Mouse (Mus musculus): Measurements from ENCODE around the gene Rbm47.

The Rbm47 gene

DNA sequence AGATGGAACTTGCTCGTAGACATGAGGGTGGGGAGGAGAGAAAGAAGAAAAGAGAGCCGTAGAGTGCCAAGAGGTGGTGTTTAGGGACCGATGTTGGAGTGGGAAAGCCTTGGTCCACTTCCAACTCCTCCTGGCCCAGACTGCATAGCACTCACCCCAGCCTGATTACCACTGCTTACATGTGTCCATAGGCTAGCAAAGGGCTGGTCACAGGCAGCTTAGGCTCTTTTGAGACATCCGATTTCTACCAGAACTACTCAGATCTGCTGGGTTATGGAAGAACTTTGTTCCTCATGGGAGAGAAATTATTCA is 48.9 kb downstream of the Rbm47 start:
- DNase-seq: no peak

DNA sequence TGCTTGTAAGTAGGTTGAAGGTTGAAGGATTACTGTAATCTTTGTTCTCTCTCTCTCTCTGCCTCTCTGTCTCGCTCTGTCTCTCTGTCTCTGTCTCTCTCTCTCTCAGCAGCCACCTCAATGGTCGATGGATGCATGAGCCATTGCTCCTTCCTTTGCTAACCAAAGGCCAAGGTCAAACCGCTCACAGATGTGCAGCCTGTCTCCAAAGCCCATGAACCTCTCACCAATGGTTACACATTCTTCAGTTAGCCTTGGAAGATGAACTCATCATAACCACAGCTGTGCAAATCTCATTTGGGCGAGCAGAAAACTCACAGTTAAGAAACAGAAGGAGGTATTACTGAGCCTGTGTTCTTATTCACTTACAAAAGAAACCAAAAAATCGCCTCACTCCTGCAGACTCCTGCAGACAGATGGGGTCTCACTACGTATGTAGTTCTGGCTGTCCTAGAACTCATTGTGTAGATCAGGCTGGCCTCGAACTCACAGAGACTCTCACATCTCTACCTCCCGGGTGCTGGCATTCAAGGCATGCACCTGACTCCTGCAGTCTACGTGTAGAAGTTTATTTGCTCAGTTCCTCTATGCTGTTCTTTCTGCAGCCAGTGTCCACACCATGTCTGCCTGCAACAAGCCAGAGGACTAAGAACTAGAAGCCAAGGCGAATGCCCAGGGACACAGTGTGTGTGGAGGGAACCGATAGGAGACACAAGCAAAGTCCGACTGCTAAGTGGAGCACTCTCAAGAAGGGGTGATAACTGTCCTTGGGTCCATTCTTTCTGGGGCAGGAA is 49.4 kb downstream of the Rbm47 start:
- no peak for DNase-seq

DNA sequence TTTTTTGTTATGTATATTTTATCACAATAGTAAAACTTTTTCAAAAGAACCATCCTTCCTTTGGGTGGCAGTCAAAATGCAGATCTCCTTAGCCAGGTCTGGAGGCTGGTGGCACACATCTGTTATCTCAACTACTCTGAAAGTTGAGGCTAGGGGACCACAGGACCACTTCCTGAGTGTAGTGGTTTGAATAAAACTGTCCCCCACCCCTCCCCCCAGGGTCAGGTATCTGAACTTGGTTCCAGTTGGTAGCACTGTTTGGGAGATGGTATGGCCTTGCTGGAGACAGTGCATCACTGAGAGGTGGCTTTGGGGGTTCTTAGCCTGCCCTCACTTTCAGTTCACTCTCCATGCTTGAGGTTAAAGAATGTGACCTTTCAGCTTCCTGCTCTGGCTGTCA is 51.7 kb downstream of the Rbm47 start:
- DNase-seq: no peak

DNA sequence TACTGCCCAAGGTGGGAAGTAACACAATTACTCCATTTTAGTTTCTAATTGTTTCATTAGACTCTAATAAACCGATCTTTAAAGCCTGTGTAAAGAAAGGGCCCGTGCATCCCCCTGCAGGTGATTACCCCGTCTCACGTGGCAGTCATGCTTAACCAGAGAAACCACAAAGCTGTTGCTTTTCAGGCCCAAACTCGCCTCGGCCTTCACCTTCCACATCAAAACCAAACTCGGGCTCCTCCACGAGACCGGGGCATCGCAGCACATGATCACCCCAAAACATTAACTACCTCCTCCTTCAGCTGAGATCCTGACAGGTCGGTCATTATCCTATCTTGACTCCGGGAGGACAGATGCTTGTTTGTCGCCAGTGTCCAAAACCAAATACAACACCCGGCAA is 58.2 kb downstream of the Rbm47 start:
- DNase-seq: peak; percentile 49

DNA sequence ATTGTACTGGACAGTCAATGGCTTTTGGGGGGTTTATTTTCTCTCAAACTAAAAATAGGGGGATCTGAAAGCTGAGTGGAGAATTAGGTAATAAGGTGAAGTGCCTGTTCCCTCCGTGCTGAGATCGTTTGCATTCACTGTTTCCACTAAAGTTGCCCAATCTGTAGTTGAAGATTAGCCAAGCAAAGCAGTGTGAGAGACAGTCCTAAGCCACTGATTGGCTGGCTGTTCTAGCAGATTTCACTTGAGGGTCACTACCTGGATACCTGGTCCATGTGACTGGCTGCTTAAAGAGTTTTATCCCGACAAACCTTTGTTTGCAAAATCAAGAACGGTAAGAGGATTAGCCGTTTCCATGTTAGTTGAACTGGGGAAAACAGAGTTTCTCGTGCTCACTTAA is 58.7 kb downstream of the Rbm47 start:
- peak; percentile 91 for DNase-seq

DNA sequence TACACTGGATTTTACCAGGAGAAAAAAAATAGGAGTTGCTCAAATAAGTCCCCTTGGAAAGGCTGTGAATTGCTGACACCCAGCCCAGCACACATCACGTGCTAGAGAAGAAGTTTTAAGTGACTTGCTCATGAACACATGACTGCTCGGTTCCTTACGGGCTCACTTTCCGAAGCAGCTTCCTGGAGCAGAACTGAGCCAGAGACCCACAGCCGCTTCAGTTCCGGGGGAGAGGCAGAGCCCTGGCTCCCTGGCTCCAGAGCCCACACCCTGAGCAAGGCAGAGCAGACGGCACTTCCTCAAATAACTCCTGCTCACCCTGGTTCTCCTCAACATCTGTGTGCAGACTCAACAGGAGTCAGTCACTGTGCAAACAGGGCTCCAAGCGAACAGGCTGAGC is 60.9 kb downstream of the Rbm47 start:
- DNase-seq: peak; percentile 52

DNA sequence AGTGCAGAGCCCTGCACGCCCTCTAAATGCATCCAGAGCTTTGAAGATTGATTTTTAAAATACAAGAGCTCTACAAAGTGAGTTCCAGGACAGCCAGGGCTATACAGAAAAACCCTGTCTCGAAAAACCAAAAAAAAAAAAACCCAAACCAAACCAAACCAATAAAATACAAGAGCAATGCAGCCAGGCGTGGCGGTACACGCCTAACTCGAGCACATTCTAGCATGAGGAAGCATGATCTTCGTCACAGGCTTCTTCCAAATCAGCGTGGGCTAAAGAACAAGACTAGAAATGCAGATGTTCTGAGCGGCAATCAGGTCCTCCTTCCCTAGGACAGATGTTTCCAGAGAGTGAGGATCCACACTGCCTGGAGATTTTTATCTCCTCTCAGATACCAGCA is 66.5 kb downstream of the Rbm47 start:
- no peak for DNase-seq

DNA sequence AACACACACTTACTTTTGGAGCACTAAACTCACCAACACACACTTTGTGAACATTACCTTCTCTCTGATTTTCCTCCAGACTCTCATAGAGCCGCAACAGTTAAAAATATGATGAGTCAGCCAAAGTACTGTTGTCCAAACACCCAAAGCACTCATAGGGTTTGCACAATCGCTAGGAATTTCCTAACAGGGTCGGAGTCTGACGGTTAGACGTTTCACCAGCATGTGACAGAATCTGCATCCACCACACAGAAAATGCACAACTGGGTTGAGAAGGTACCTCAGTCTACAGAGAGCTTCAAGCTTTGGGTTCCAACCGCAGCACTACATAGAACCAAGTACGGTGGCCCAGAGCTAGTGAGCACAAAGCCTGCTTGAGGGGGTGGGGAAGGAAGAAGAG is 67.0 kb downstream of the Rbm47 start:
- DNase-seq: no peak

DNA sequence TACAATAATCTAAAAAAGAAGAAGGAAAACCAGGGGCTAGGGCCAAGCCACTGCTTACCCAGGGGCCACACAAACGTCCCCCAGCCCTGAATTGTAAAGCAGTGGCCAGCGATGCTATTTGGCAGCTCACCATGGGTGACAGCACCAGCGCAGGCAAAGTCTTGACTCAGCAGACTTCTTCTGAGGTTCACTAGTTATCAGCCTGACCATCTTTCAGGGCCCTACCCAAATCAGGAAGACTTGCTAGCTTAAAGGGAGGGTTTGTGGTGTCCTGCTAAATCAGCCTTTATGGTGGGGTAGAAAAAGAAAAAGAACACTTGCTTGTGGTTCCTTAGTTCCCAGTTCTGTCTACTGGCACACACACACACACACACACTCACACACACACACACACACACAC is 67.6 kb downstream of the Rbm47 start:
- no peak for DNase-seq

DNA sequence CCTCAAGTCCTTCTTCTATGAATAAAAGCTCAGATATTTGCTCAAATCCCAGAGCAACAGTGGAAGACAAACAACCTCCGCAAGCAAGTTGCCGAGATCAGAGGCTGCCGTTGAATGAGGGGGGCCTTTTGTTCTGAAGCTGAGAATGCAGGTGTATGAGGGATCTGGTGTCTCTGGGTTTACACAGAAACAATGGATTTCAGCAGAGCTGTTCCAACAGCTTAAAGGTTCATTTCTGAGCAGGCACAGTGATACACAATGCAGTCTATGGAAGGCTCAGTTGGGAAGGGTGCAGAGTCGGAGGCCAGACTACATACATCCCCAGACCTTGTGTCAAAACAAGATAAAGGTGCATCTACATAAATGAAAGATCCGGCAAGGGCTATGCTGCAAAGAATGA is 69.5 kb downstream of the Rbm47 start:
- no peak for DNase-seq

DNA sequence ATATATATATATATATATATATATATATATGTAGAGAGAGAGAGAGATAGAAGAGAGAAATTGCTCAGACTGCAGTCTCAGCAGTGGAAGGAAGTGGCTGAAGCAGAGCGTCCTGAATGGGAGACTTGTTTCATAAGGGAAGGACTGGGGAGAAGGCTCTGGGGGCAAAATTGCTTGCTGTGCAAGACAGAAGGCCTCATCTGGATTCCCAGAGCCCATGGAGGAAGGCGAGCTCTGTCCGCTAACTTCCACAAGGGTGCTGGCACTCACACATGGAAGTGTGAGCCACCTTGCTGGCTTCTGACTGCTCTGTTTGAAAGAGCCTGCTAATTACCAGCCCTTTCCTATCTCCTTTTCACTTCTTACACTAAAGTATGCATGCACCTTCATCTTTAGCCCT is 70.1 kb downstream of the Rbm47 start:
- no peak for DNase-seq

DNA sequence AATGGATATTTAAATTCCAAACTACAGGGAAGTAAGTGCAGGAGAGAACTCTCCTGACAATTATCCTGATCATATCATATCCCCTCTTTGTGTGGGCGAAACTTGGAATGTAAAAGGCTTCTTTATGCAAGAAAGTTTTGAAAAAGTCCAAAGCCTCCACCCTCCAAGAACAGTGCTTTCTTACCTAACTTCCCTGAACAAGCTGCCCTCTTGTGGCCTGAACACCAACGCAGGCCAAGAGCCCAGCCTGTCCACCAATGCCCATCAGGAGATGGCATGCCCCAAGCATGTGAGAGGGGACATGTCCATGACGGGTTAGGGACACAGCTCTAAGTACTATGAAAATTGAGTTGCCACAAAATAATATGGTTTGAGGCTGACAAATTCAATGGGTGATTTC is 71.3 kb downstream of the Rbm47 start:
- peak; percentile 75 for DNase-seq

DNA sequence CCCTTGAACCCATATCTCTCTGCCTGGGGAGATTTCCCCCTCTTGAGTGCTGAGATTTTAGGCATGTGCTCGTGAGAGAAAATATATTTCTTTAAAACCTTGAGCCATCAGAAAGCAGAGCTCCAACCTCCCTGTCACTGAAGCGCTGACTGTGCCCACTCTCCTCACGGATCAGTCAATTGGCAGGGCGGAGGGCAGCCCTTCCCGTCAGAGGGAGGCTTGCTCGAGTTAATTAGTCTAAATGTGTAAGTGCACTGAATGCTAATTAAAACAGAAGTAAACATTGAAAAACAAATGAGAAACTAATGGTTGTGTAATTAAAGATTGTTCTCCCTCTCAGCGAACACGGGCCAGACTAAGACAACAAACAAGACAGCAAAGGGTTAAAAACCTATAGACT is 72.6 kb downstream of the Rbm47 start:
- peak; percentile 50 for DNase-seq

DNA sequence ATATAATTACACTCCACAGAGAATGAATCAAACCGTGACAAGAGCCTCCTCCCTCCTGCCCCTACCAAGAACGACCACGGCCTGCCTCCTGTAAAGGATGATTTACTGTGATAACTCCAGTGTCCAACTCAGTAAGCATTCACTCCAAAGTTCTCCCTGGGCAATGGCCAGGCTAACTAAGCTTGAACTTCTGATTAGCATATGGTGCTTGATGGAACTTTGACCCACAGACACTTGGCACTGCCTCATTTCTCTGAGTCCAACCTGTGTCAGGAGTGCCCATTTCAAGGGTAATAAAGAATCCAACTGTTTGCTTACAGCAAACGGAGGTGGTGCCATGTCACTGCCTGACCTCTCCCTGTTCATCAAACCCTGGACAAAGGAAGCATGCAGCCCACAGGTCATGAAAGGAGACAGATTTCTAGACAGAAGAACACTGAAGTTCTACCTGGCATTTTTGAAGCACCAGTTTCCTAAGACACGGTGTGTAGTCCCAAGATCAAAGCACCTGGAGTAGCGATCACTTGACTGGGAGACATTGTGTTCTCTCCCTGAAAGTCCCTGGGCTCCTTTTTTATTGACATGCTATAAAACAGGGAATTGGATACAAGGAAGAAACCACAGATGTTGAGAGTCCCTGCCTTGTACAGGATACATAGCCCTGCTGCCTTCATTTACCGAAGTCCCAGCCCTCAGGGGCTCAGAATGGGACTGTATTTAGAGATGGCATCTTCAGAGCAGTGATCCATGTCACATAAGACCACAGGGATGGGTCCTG is 74.6 kb downstream of the Rbm47 start:
- peak; percentile 96 for DNase-seq

DNA sequence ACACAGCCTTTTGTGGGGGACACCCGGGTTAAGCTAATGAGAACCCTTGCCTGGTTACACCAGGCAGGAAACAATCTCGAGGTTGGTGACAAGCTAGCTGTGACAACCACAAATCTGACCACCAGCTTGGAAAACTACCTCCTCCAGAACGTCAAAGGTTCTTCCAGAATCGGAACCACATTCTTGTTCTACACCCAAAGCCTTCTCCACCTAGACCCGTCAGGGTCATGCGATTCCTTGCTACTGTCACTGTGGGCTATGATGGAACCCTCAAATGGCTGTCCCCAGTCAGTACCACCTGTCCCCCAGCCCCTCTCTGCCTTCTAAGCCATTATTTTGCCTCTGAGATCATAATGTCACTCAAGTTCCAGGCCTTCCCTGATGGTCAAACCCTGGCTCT is 76.8 kb downstream of the Rbm47 start:
- DNase-seq: no peak

DNA sequence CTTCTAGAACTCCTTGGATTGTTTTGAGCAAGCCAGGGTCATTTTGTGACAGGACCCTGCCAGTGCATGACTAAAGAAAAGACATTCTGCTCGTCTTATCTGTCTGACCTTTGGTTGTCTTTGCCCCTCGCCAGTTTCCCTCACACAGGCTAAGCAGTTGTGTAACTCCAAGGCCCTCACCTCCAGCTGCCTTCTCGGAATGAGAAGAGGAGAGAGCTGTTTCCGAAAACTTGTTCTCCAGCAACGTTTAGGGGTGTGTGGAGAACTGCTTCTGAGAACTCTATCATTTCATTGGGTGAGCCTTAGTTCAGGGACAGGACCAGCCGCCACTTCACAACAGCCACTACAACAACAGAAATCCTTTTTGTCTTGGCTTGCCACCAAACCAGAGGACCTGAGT is 77.8 kb downstream of the Rbm47 start:
- DNase-seq: no peak

DNA sequence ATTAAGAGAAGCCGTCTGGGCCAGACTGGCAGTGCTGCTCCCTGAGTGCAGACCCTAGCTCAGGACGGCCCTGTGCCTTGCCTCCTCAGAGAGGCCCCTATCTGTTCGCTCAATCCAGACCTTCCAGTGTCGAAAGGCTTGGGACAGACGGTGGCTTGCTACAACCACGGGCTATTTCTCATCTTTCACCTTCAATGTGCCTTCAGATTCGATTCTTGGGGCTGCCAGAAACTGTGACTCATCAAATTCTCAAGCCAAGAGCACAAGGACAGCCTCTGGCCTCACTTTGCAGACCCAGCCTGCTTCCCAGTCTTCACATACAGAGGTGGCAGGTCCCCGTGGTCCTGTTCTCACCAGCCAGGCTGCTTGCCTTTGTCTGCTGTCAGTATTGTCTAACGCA is 82.9 kb downstream of the Rbm47 start:
- peak; percentile 64 for DNase-seq

DNA sequence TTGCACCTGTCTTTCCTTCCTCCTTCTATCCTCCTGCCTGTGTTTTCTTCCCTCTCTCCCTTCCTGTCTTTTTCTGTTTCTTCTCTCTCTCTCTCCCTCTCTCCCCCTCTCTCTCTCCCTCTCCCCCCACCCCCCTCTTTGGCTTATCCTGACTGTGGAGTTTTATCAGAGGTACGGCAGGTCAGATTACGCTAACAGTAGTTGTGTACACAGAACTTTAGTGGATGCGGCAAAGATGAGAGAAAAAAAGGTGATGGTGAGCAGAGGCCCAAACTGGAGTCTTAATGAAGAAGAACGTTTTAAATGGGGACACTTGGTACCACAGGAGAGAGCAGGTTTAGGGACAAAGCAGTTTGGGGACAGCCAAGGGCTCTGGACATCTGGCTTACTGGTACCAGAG is 83.3 kb downstream of the Rbm47 start:
- no peak for DNase-seq

DNA sequence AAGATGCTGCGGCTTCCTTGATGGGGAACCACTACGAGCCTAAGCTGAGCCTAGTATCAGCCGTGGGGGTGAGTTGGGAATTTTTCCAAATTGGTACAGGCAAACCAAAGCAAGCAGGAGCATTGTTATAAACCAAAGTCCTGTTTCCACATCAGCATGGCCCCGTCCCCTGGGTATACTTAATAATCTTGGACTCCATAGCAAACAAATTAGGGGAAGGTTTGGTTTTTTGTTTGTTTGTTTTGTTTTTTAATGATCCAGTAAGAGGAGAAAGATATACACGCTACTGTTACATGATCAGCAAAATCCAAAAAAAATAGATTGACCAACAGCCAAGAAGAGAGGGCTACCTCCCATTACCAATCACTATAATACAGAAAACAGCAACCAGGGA is 84.0 kb downstream of the Rbm47 start:
- no peak for DNase-seq

DNA sequence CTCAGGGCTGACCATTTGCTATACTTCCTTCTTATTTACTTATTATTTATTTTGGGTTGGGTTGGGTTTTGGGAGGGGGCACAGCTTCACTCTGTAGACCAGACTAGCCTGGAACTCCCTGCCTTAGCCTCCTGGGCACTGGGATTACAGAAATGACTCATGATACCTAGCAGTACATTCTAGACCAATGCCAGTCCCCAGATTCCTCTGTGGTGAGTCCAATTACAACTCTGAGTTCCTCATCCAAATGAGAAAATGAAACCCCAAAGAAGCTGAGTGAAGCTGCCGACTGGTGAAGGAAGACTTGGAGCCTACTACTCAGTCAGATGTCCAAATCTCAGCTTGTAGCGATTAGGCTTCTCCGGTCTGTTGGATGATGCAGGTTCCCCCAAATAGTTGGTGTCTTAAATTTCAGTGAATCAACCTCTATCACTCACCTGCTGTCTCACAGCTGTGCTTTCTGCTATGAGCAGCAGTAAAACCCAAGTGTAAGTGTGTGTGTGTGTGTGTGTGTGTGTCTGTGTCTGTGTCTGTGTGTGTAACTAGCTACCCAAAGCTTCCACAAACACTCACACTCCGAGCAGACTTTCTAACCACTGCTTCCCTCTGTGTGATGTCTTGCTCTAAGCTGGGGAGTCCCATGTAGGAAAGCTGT is 84.5 kb downstream of the Rbm47 start:
- no peak for DNase-seq

DNA sequence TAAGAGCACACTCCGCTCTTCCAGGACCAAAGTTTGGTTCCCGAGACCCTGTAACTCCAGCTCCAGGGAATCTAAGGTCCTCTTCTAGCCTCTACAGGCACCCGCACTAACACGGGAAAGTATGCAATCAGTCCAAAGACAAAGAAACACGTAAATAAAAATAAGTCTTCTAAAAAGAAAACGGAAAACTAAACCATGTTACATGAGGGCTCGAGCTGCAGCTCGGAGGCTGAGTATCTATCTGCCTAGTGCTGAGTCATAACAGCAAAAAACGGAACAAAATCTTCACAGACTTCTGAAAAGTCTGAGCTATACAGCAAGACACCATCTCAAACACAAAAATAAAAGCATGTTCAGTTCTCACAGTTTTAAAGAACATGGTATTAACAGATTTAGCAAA is 86.0 kb downstream of the Rbm47 start:
- no peak for DNase-seq

DNA sequence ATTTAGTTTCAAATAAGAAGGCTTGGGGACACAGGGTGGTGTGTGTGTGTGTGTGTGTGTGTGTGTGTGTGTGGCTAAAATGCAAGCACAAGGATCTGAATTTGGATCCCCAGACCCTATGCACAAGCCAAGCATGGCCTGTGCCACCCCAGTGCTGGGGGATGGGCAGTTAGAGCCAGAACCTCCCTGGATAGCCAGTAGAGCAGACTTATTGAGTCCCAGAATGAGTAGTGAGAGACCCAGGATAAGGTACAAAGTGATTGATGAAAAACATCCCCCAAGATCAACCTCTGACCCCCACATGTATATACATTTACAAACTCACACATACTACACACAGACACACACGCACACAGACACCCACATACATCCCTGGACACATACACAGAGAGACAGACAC is 86.6 kb downstream of the Rbm47 start:
- no peak for DNase-seq

DNA sequence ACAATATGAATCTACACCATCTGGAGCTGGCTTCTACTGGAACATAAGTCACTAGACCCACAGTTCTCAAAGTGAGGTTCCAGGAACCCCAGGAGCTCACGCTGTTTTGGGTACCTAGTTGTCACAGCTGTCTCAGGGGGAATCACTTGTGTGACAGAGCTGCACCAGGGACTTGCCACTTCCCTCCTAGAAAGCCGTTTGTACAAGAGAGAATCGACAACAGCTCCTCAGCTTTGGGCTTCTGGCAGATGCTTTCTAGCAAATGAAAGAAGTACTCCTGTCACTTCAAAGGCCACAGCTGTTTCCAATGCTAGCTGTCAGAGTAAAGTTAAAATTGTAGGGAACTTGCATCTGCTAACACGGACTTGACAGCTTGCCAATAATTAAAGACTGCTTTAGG is 87.4 kb downstream of the Rbm47 start:
- DNase-seq: no peak

DNA sequence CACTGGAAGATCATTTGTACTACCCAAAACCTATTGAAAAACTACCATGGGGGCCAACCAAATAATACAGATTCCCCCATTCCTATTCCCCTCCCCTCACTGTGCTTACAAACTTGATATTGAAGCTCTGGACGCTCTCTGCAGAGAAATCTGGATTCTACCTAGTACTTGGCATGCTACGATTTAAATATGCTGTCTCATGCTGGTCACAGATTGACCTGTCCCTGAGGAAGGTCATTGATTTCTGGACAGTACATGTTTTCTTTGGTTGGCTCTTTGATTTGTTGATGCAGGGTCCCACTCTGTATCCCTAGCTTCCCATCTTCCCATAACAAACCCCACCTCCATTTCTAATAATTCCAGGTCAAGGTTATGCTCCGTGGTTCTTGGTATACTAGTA is 88.4 kb downstream of the Rbm47 start:
- no peak for DNase-seq

Measured in kidney, adult 9 months (tissue).